Mouse (Mus musculus): ENCODE results near the gene Ankrd17. TPM values are rescaled to one million over a fixed set of nuclear protein-coding genes. Genes with fewer than 3 reads are reported as not detected.

Ankrd17 gene
- polyA plus RNA-seq, 1 experiment from 2014 or later = 7.8 TPM

GRCm38 (mm10) chr5:90246987-90247386 lies 119.4 kb downstream of the Ankrd17 start:
- no peak overlapping the region for H3K4me2 ChIP-seq
- no peaks in the 10 kb centered on the region for H3K27me3 ChIP-seq
- peaks cover 10% of the 10 kb centered on the region for H3K4me1 ChIP-seq (replicated peaks)
- H3K9me3 ChIP-seq (replicated peaks) = no peaks in the 10 kb centered on the region
- H3K36me3 ChIP-seq (replicated peaks) = peaks cover 79% of the 10 kb centered on the region
- 74% methylated on average over 2 of the region's 2 CpGs for WGBS (ENCODE audit: insufficient replicate concordance)
- ATAC-seq (ENCODE audit: insufficient read depth) = no peak
- no peak overlapping the region for H3K4me3 ChIP-seq (replicated peaks)
- peak overlapping the region; percentile 45; the same call in 1 of the 2 replicates for H3K27ac ChIP-seq (replicated peaks)
- H3K9ac ChIP-seq = no peak overlapping the region

- peaks cover 10% of the 10 kb centered on the region for H3K4me1 ChIP-seq (replicated peaks)
- no peak overlapping the region for H3K4me3 ChIP-seq (replicated peaks)
- no peak overlapping the region for H3K4me2 ChIP-seq
- no peaks in the 10 kb centered on the region for H3K9me3 ChIP-seq (replicated peaks)
- WGBS (ENCODE audit: insufficient replicate concordance) = 53% methylated on average over 4 of the region's 4 CpGs
- H3K9ac ChIP-seq = no peak overlapping the region
- H3K36me3 ChIP-seq (replicated peaks) = peaks cover 79% of the 10 kb centered on the region
- no peaks in the 10 kb centered on the region for H3K27me3 ChIP-seq
- H3K27ac ChIP-seq (replicated peaks) = peak overlapping the region; percentile 45; the same call in 1 of the 2 replicates
- peak; percentile 83 for ATAC-seq (ENCODE audit: insufficient read depth)
Observed at GRCm38 (mm10) chr5:90246567-90246966, 119.8 kb downstream of the Ankrd17 start.

DNA sequence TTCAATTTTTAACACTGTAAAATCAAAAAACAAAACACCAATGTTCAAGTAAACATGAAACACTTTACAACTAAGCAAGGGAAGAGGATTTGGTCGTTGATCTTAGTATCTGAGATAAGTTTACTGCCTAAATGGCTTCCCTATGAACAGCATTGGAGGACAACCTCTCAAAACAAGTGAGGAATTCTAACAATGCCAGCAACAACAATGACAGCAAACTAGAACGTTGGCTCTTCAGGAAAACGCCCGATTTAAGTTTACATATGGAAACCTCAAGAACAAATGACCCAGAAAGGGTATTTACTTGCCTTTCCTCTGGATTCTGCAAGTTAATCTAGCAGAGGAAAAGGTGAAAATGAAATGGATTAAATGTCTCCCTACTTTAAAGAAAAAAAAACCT lies 121.0 kb downstream of the Ankrd17 start:
- peaks cover 10% of the 10 kb centered on the region for H3K4me1 ChIP-seq (replicated peaks)
- H3K27me3 ChIP-seq = no peaks in the 10 kb centered on the region
- no peaks in the 10 kb centered on the region for H3K9me3 ChIP-seq (replicated peaks)
- no peak overlapping the region for H3K4me2 ChIP-seq
- H3K36me3 ChIP-seq (replicated peaks) = peaks cover 77% of the 10 kb centered on the region
- H3K27ac ChIP-seq (replicated peaks) = no peak overlapping the region
- H3K4me3 ChIP-seq (replicated peaks) = no peak overlapping the region
- H3K9ac ChIP-seq = no peak overlapping the region
- 47% methylated on average over 4 of the region's 4 CpGs for WGBS (ENCODE audit: insufficient replicate concordance)
- ATAC-seq (ENCODE audit: insufficient read depth) = no peak

DNA sequence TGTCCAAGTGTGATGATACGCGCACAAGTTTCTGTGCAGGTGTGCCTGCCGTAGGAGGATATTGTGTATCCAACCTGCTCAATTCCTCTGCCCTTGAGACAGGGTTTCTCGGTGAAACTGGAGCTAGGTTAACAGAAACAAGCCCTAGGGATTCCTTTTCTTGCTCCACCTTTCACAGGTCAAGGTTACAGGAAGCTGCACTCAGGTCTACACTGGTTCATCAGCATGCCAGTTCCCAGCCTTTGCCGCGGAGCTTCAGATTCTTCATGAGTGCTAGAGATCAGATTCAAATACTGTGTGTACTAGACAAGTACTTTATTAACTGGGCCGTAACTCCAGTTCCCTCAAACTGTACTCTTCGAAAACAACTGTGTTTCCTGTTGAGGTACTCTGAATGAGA lies 131.2 kb downstream of the Ankrd17 start:
- Histone ChIP-seq H3K4me3 (replicated peaks) (no peak overlapping the region), H3K9me3 (replicated peaks) (no peaks in the 10 kb centered on the region), H3K36me3 (replicated peaks) (peaks cover 87% of the 10 kb centered on the region), H3K9ac (no peak overlapping the region), H3K4me2 (no peak overlapping the region), H3K27me3 (no peaks in the 10 kb centered on the region), H3K4me1 (replicated peaks) (no peaks in the 10 kb centered on the region), H3K27ac (replicated peaks) (no peak overlapping the region)
- 91% methylated on average over 8 of the region's 8 CpGs for WGBS (ENCODE audit: insufficient replicate concordance)
- ATAC-seq (ENCODE audit: insufficient read depth) = no peak

GRCm38 (mm10) chr5:90233305-90233704 lies 133.1 kb downstream of the Ankrd17 start:
- 85% methylated on average over 4 of the region's 4 CpGs for WGBS (ENCODE audit: insufficient replicate concordance)
- Histone ChIP-seq H3K4me2 (no peak overlapping the region), H3K9me3 (replicated peaks) (no peaks in the 10 kb centered on the region), H3K4me1 (replicated peaks) (no peaks in the 10 kb centered on the region), H3K27me3 (no peaks in the 10 kb centered on the region), H3K27ac (replicated peaks) (no peak overlapping the region), H3K4me3 (replicated peaks) (no peak overlapping the region), H3K9ac (no peak overlapping the region), H3K36me3 (replicated peaks) (peaks cover 88% of the 10 kb centered on the region)
- ATAC-seq (ENCODE audit: insufficient read depth) = no peak

GRCm38 (mm10) chr5:90229760-90230159 lies 136.6 kb downstream of the Ankrd17 start:
- H3K4me3 ChIP-seq (replicated peaks) = no peak overlapping the region
- 73% methylated on average over 2 of the region's 2 CpGs for WGBS (ENCODE audit: insufficient replicate concordance)
- H3K27me3 ChIP-seq = no peaks in the 10 kb centered on the region
- H3K9me3 ChIP-seq (replicated peaks) = no peaks in the 10 kb centered on the region
- no peak for ATAC-seq (ENCODE audit: insufficient read depth)
- H3K9ac ChIP-seq = no peak overlapping the region
- H3K4me2 ChIP-seq = no peak overlapping the region
- H3K4me1 ChIP-seq (replicated peaks) = peaks cover 2% of the 10 kb centered on the region; the same call in 1 of the 2 replicates
- peaks cover 74% of the 10 kb centered on the region for H3K36me3 ChIP-seq (replicated peaks)
- H3K27ac ChIP-seq (replicated peaks) = no peak overlapping the region

GRCm38 (mm10) chr5:90226696-90227095 lies 139.7 kb downstream of the Ankrd17 start:
- no peaks in the 10 kb centered on the region for H3K9me3 ChIP-seq (replicated peaks)
- no peak overlapping the region for H3K9ac ChIP-seq
- peaks cover 20% of the 10 kb centered on the region for H3K4me1 ChIP-seq (replicated peaks)
- no peak overlapping the region for H3K4me2 ChIP-seq
- H3K27me3 ChIP-seq = no peaks in the 10 kb centered on the region
- H3K27ac ChIP-seq (replicated peaks) = no peak overlapping the region
- H3K36me3 ChIP-seq (replicated peaks) = peaks cover 56% of the 10 kb centered on the region
- no peak overlapping the region for H3K4me3 ChIP-seq (replicated peaks)
- ATAC-seq (ENCODE audit: insufficient read depth) = no peak
- 81% methylated on average over 3 of the region's 3 CpGs for WGBS (ENCODE audit: insufficient replicate concordance)

- Histone ChIP-seq H3K9me3 (replicated peaks) (no peaks in the 10 kb centered on the region), H3K9ac (peak overlapping the region; percentile 57), H3K4me3 (replicated peaks) (peak overlapping the region; percentile 94), H3K27ac (replicated peaks) (peak overlapping the region; percentile 97), H3K36me3 (replicated peaks) (peaks cover 40% of the 10 kb centered on the region), H3K4me1 (replicated peaks) (peaks cover 20% of the 10 kb centered on the region), H3K4me2 (peak overlapping the region; percentile 93), H3K27me3 (no peaks in the 10 kb centered on the region)
- ATAC-seq (ENCODE audit: insufficient read depth) = no peak
- WGBS (ENCODE audit: insufficient replicate concordance) = 66% methylated on average over 5 of the region's 5 CpGs
Observed at GRCm38 (mm10) chr5:90224730-90225129, 141.6 kb downstream of the Ankrd17 start.

GRCm38 (mm10) chr5:90223534-90224381 lies 142.6 kb downstream of the Ankrd17 start, which contains the start of gene Cox18:
TSS of gene Cox18 (minus strand) at chr5:90224001.
- H3K9ac ChIP-seq = peak within 1 kb of the TSS; percentile 90
- H3K4me1 ChIP-seq (replicated peaks) = peaks cover 20% of the 10 kb centered on the region
- peaks cover 32% of the 10 kb centered on the region for H3K36me3 ChIP-seq (replicated peaks)
- no peaks in the 10 kb centered on the region for H3K27me3 ChIP-seq
- H3K27ac ChIP-seq (replicated peaks) = peak within 1 kb of the TSS; percentile 97
- ATAC-seq (ENCODE audit: insufficient read depth) = peak; percentile 96
- H3K9me3 ChIP-seq (replicated peaks) = no peaks in the 10 kb centered on the region
- under 1% methylated on average over 62 of the region's 62 CpGs for WGBS (ENCODE audit: insufficient replicate concordance)
- peak within 1 kb of the TSS; percentile 93 for H3K4me2 ChIP-seq
- peak within 1 kb of the TSS; percentile 94 for H3K4me3 ChIP-seq (replicated peaks)

DNA sequence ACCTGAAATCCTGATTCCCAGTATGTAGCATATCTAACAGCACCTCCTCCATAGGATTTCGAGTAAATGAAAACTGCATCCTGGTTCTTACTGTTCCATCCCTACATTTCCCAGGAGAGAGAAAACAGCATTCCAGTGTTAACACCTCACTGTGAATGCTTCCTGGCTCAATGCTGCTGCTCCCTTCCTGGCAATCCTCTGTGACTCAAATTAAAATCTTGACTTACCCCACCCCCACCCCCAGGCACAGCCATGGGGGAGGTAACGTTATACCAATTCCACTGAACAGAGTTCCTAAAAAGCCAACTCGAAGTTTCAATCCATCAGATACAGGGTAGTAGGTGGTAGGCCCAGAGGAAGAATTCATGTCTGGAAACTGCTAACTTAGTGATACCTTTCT lies 143.4 kb downstream of the Ankrd17 start:
- H3K27me3 ChIP-seq = no peaks in the 10 kb centered on the region
- no peak for ATAC-seq (ENCODE audit: insufficient read depth)
- H3K27ac ChIP-seq (replicated peaks) = peak overlapping the region; percentile 97; the same call in 1 of the 2 replicates
- 24% methylated on average over 3 of the region's 3 CpGs for WGBS (ENCODE audit: insufficient replicate concordance)
- peak overlapping the region; percentile 90 for H3K9ac ChIP-seq
- peak overlapping the region; percentile 94 for H3K4me3 ChIP-seq (replicated peaks)
- H3K4me2 ChIP-seq = peak overlapping the region; percentile 93
- peaks cover 33% of the 10 kb centered on the region for H3K36me3 ChIP-seq (replicated peaks)
- H3K4me1 ChIP-seq (replicated peaks) = peaks cover 20% of the 10 kb centered on the region
- no peaks in the 10 kb centered on the region for H3K9me3 ChIP-seq (replicated peaks)

DNA sequence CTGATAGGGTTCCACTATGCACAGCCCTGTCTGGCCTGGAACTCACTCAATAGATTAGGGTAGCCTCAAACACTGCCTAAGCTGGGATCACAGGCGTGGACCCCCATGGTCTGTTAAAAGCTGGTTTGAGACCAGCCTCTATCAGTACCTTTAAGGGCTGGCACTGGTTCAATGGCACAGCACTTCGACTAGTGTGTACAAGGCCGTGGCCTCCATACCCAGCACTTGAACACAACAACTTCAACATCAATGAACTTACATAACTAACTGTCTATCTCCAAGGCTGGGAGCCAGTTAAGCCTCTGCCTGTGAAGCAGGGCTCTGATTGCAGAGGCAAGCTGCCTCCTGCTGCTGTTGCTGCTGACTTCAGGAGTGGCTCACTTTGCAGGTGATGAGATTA lies 148.6 kb downstream of the Ankrd17 start:
- ATAC-seq (ENCODE audit: insufficient read depth) = no peak
- Histone ChIP-seq H3K4me2 (no peak overlapping the region), H3K27ac (replicated peaks) (no peak overlapping the region), H3K36me3 (replicated peaks) (peaks cover 51% of the 10 kb centered on the region), H3K4me3 (replicated peaks) (no peak overlapping the region), H3K9me3 (replicated peaks) (no peaks in the 10 kb centered on the region), H3K9ac (no peak overlapping the region), H3K4me1 (replicated peaks) (peaks cover 7% of the 10 kb centered on the region), H3K27me3 (no peaks in the 10 kb centered on the region)
- 82% methylated on average over 3 of the region's 3 CpGs for WGBS (ENCODE audit: insufficient replicate concordance)

Measured in liver, embryonic 15.5 days (tissue).